Mouse (Mus musculus) forebrain, embryonic 10.5 days (tissue): Measurements from ENCODE around the gene Baiap2l2. TPM values are rescaled to one million over a fixed set of nuclear protein-coding genes. Genes with fewer than 3 reads are reported as not detected.
A peak's percentile ranks its signal among the peaks of the same experiment; 100 is the strongest.

Experiments used
- DNase-seq: peaks from one replicate; pipeline ENCODE4 v3.0.0-alpha.2; 2017; ENCODE audit warnings: low spot score; ENCODE audit errors: extremely low spot score
- H3K27ac ChIP-seq: fragments of 300-500 bp; sonication (generic); 2 replicates; pipeline ENCODE4 v1.5.1; 2016; ENCODE audit warnings: mild to moderate bottlenecking
- H3K27me3 ChIP-seq: fragments of 300-500 bp; sonication (generic); 2 replicates; pipeline ENCODE4 v1.6.1; 2016; ENCODE audit warnings: mild to moderate bottlenecking; ENCODE audit not compliant: poor library complexity, severe bottlenecking
- H3K36me3 ChIP-seq: fragments of 300-500 bp; sonication (generic); replicated peaks from 2 replicates; pipeline ENCODE4 v1.6.1; 2016; ENCODE audit warnings: mild to moderate bottlenecking, moderate library complexity
- H3K4me1 ChIP-seq: fragments of 300-500 bp; sonication (generic); 2 replicates; pipeline ENCODE4 v1.6.1; 2016
- H3K4me3 ChIP-seq: fragments of 300-500 bp; sonication (generic); 2 replicates; pipeline ENCODE4 v1.5.1; 2016; ENCODE audit warnings: mild to moderate bottlenecking, moderate library complexity
- H3K9me3 ChIP-seq: fragments of 300-500 bp; sonication (generic); 2 replicates; pipeline ENCODE4 v1.6.1; 2016; ENCODE audit warnings: mild to moderate bottlenecking, moderate library complexity
- WGBS: fragments of 180-500 bp; shearing (Covaris S2); methylation state at CpG from one replicate; pipeline ENCODE4 v1.1.7; 2016; 5-methylcytosine and 5-hydroxymethylcytosine counted together
- polyA plus RNA-seq: library from polyadenylated mRNA; unstranded; fragments of >200 nt; fragmentation: Nextera tagmentation; extraction: Ambion mirVana; gene quantifications from 2 replicates; pipeline ENCODE4 v1.2.1, GENCODE M21; 2016

Gene Baiap2l2
- polyA plus RNA-seq, 1 experiment from 2014 or later = 2.2 TPM

- 81% methylated on average over 6 of the region's 6 CpGs for WGBS
- Histone ChIP-seq H3K9me3 (no peaks in the 10 kb centered on the region), H3K36me3 (no peaks in the 10 kb centered on the region), H3K4me3 (no peak overlapping the region), H3K27ac (peak overlapping the region; percentile 75), H3K4me1 (peaks cover 24% of the 10 kb centered on the region), H3K27me3 (no peaks in the 10 kb centered on the region)
- DNase-seq = no peak
Observed at GRCm38 (mm10) chr15:79213591-79213990, 71.7 kb downstream of the Baiap2l2 start.

GRCm38 (mm10) chr15:79212750-79213446 lies 72.4 kb downstream of the Baiap2l2 start:
- Histone ChIP-seq H3K9me3 (no peaks in the 10 kb centered on the region), H3K36me3 (no peaks in the 10 kb centered on the region), H3K27me3 (no peaks in the 10 kb centered on the region), H3K4me3 (no peak overlapping the region), H3K4me1 (peaks cover 24% of the 10 kb centered on the region), H3K27ac (peak overlapping the region; percentile 75)
- no peak for DNase-seq
- WGBS = 80% methylated on average over 26 of the region's 26 CpGs

GRCm38 (mm10) chr15:79210357-79210756 lies 75.0 kb downstream of the Baiap2l2 start:
- peaks cover 19% of the 10 kb centered on the region for H3K4me1 ChIP-seq
- WGBS = 77% methylated on average over 2 of the region's 2 CpGs
- H3K27me3 ChIP-seq = no peaks in the 10 kb centered on the region
- no peaks in the 10 kb centered on the region for H3K9me3 ChIP-seq
- no peaks in the 10 kb centered on the region for H3K36me3 ChIP-seq
- no peak overlapping the region for H3K4me3 ChIP-seq
- no peak for DNase-seq
- H3K27ac ChIP-seq = 0 out of 2 replicates have a peak overlapping the region, but pooled peaks have one; percentile 0

GRCm38 (mm10) chr15:79208758-79209439 lies 76.4 kb downstream of the Baiap2l2 start:
- no peak overlapping the region for H3K4me3 ChIP-seq
- H3K4me1 ChIP-seq = peaks cover 19% of the 10 kb centered on the region
- H3K36me3 ChIP-seq = no peaks in the 10 kb centered on the region
- WGBS = 85% methylated on average over 27 of the region's 27 CpGs
- H3K27me3 ChIP-seq = 0 out of 2 replicates have a peak, but pooled peaks cover 2% of the 10 kb centered on the region
- no peaks in the 10 kb centered on the region for H3K9me3 ChIP-seq
- DNase-seq = no peak
- H3K27ac ChIP-seq = peak overlapping the region; percentile 31; the same call in 1 of the 2 replicates

GRCm38 (mm10) chr15:79208211-79208610 lies 77.1 kb downstream of the Baiap2l2 start:
- 93% methylated on average over 6 of the region's 6 CpGs for whole genome bisulfite sequencing
- no peak overlapping the region for H3K27ac ChIP-seq

More at GRCm38 (mm10) chr15:79208211-79208610, 77.1 kb downstream of the Baiap2l2 start:
- DNase-seq = no peak
- H3K36me3 ChIP-seq = no peaks in the 10 kb centered on the region
- H3K4me1 ChIP-seq = peaks cover 19% of the 10 kb centered on the region
- H3K27me3 ChIP-seq = 0 out of 2 replicates have a peak, but pooled peaks cover 7% of the 10 kb centered on the region
- no peak overlapping the region for H3K4me3 ChIP-seq
- no peaks in the 10 kb centered on the region for H3K9me3 ChIP-seq

Other genes with a start within 250 kb of the Baiap2l2 start
- not detected in 2 replicates for gene Galr3, start 243.7 kb downstream of the Baiap2l2 start, polyA plus RNA-seq
- 56.0 and 60.5 TPM in 2 replicates for gene Ankrd54, start 222.6 kb downstream of the Baiap2l2 start, polyA plus RNA-seq
- gene Eif3l, start 210.4 kb downstream of the Baiap2l2 start, polyA plus RNA-seq = 283 and 289 TPM in 2 replicates
- gene Micall1, start 176.6 kb downstream of the Baiap2l2 start, polyA plus RNA-seq = 5.1 and 5.5 TPM in 2 replicates
- 419 and 440 TPM in 2 replicates for gene Polr2f, start 144.5 kb downstream of the Baiap2l2 start, polyA plus RNA-seq
- 6.9 and 8.1 TPM in 2 replicates for gene 1700088E04Rik, start 144.3 kb downstream of the Baiap2l2 start, polyA plus RNA-seq
- 1.2 and 1.3 TPM in 2 replicates for gene Sox10, start 120.3 kb downstream of the Baiap2l2 start, polyA plus RNA-seq
- 47.8 and 50.5 TPM in 2 replicates for gene Pick1, start 56.4 kb downstream of the Baiap2l2 start, polyA plus RNA-seq
- 0.14 and 0.52 TPM in 2 replicates for gene Gm49486, start 56.1 kb downstream of the Baiap2l2 start, polyA plus RNA-seq
- gene Slc16a8, start 30.8 kb downstream of the Baiap2l2 start, polyA plus RNA-seq = 0.15 TPM in 1 of 2 replicates, not detected in the other
- 20.9 and 22.8 TPM in 2 replicates for gene Pla2g6, start 42.9 kb upstream of the Baiap2l2 start, polyA plus RNA-seq
- 1.5 and 1.6 TPM in 2 replicates for gene Maff, start 61.1 kb upstream of the Baiap2l2 start, polyA plus RNA-seq
- gene Tmem184b, start 118.0 kb upstream of the Baiap2l2 start, polyA plus RNA-seq = 50.0 and 56.1 TPM in 2 replicates
- gene Csnk1e, start 170.0 kb upstream of the Baiap2l2 start, polyA plus RNA-seq = 117 and 123 TPM in 2 replicates
- not detected in 2 replicates for gene Kcnj4, start 219.7 kb upstream of the Baiap2l2 start, polyA plus RNA-seq
- 7.4 and 7.5 TPM in 2 replicates for gene Kdelr3, start 230.9 kb upstream of the Baiap2l2 start, polyA plus RNA-seq